ENCODE assay signal across 30 mouse cellular contexts in genomic region chr15:20667350-20667749, GRCm38 (mm10). TPM values are rescaled to one million over a fixed set of nuclear protein-coding genes. Genes with fewer than 3 reads are reported as not detected.
DNase-seq lines count a peak whose midpoint lies in the region; ATAC-seq and TF ChIP-seq lines count a peak whose summit lies in the region.
"Had no signal": no experiment of that assay in that cellular context is flagged by ENCODE, and none has a peak within 500 bp of the region (broad histone marks: within the 10 kb centered on the region; RNA-seq: fewer than 3 reads in every experiment).

No protein-coding gene starts in this region.

- ATAC-seq in frontal cortex, adult (ENCODE audit: low TSS enrichment) = 0 out of 2 replicates have a peak, but pooled peaks have one; percentile 38
- ATAC-seq in lung, embryonic 14.5 days (ENCODE audit: insufficient read depth) = no peak
- ATAC-seq: activated CD4-positive, CD25-positive, alpha-beta regulatory T cell, adult 4 months; hindbrain, embryonic 16.5 days; intestine, embryonic 16.5 days; midbrain, embryonic 15.5 days had no signal

- TF ChIP-seq CTCF in lung, embryonic 14.5 days (IDR thresholded peaks at IDR 0.05; ENCODE audit: low read depth) = no peak

- no peak overlapping the region for H3K4me2 ChIP-seq in lung, embryonic 14.5 days
- H3K4me2 ChIP-seq: heart, embryonic 15.5 days; liver, embryonic 15.5 days; midbrain, embryonic 15.5 days had no signal

- H3K4me3 ChIP-seq in lung, embryonic 14.5 days (ENCODE audit: low read depth, low read length) = no peak overlapping the region
- H3K4me3 ChIP-seq: heart, embryonic 15.5 days; limb, embryonic 10.5 days; liver, embryonic 15.5 days; megakaryocyte, embryonic 14.5 days; midbrain, embryonic 15.5 days; myocyte had no signal

- no peaks in the 10 kb centered on the region for H3K4me1 ChIP-seq in lung, embryonic 14.5 days (ENCODE audit: insufficient read depth)
- H3K4me1 ChIP-seq: heart, embryonic 15.5 days; limb, embryonic 10.5 days; liver, embryonic 15.5 days; megakaryocyte, embryonic 14.5 days; midbrain, embryonic 15.5 days had no signal

- no peaks in the 10 kb centered on the region for H3K36me3 ChIP-seq in lung, embryonic 14.5 days (ENCODE audit: insufficient read depth)
- H3K36me3 ChIP-seq: heart, embryonic 15.5 days; limb, embryonic 10.5 days; liver, embryonic 15.5 days; midbrain, embryonic 15.5 days had no signal

- no peaks in the 10 kb centered on the region for H3K9me3 ChIP-seq in lung, embryonic 14.5 days (ENCODE audit: low read depth, low read length)
- H3K9me3 ChIP-seq: heart, embryonic 15.5 days; limb, embryonic 10.5 days; liver, embryonic 15.5 days; megakaryocyte, embryonic 14.5 days; midbrain, embryonic 15.5 days had no signal

- H3K27me3 ChIP-seq in lung, embryonic 14.5 days (ENCODE audit: insufficient read depth, low read length) = no peaks in the 10 kb centered on the region
- H3K27me3 ChIP-seq: heart, embryonic 15.5 days; liver, embryonic 15.5 days; megakaryocyte, embryonic 14.5 days; midbrain, embryonic 15.5 days had no signal

- H3K27ac ChIP-seq in lung, embryonic 14.5 days (ENCODE audit: low read depth) = no peak overlapping the region
- H3K27ac ChIP-seq: heart, embryonic 15.5 days; limb, embryonic 10.5 days; liver, embryonic 15.5 days; midbrain, embryonic 15.5 days had no signal

- no peak for DNase-seq in frontal cortex, adult 2 months (ENCODE audit: extremely low spot score in 1 of 2, low spot score in 1 of 2)
- peak; percentile 42 for DNase-seq in lung, embryonic 14.5 days
- DNase-seq in lung, postnatal 36 days = no peak
- peak; percentile 43 for DNase-seq in brain, embryonic 18.5 days (ENCODE audit: low read depth, low spot score)
- peak; percentile 8 for DNase-seq in telencephalon, adult 2 months (ENCODE audit: low read depth, low spot score)
- DNase-seq in adrenal gland, postnatal 14 days = no peak
- DNase-seq: adrenal gland, adult 8-10 months; cerebellum, adult 9-11 months; kidney, adult 9 months; kidney, postnatal 14 days; liver; lung, postnatal 14 days; right cerebral cortex, adult 18-20 months; right cerebral cortex, postnatal 4 days; thymus, postnatal 25 days had no signal

- H3K9ac ChIP-seq in lung, embryonic 14.5 days = no peak overlapping the region
- H3K9ac ChIP-seq: heart, embryonic 15.5 days; liver, embryonic 15.5 days; midbrain, embryonic 15.5 days had no signal

RNA-seq across cellular contexts. Expression of gene Acot10, which starts 0.8 kb away (rescaled TPM):
- 0.12 TPM in 1 of 2 replicates, not detected in the other for polyA plus RNA-seq in frontal cortex, adult 2 months (2012; rRNA removed)
- polyA plus RNA-seq in lung, embryonic 14.5 days (2014; fragmentation: Nextera tagmentation; extraction: Ambion mirVana) = 0.16 TPM in 1 of 2 replicates, not detected in the other
- total RNA-seq in adrenal gland, postnatal 14 days (2021) = not detected in 2 replicates
- total RNA-seq: gastrocnemius, adult 8-10 months; hematopoietic stem cell, adult 5-6 weeks; layer of hippocampus, postnatal 10 days; left cerebral cortex, adult 8-10 months had no signal
- polyA plus RNA-seq: embryonic facial prominence, embryonic 11.5 days; intestine, embryonic 16.5 days; limb, embryonic 10.5 days; liver, embryonic 15.5 days had no signal

Comparison
In these comparisons a context has a peak if more than half of its experiments do, and no peak if none do; other contexts are left out.
1. DNase-seq: peak in lung, embryonic 14.5 days (single experiment), brain, embryonic 18.5 days (single experiment) and telencephalon, adult 2 months (single experiment); none in frontal cortex, adult 2 months (0 of 2), lung, postnatal 36 days (single experiment) and adrenal gland, postnatal 14 days (single experiment).